Mouse (Mus musculus) liver, adult 2 months (tissue): ENCODE measurements around the gene Raly.

ENCODE experiments used
- CTCF ChIP-seq: fragments of 200-500 bp; IDR thresholded peaks from 2 replicates; pipeline ENCODE4 v1.5.1; 2011; ENCODE audit warnings: low read depth, low read length, control low read depth
- POLR2A ChIP-seq: fragments of 200-500 bp; IDR thresholded peaks from 2 replicates; pipeline ENCODE4 v1.6.1; 2011; ENCODE audit warnings: low read length, control low read depth; ENCODE audit not compliant: insufficient read depth; ENCODE audit errors: extremely low read depth

DNA sequence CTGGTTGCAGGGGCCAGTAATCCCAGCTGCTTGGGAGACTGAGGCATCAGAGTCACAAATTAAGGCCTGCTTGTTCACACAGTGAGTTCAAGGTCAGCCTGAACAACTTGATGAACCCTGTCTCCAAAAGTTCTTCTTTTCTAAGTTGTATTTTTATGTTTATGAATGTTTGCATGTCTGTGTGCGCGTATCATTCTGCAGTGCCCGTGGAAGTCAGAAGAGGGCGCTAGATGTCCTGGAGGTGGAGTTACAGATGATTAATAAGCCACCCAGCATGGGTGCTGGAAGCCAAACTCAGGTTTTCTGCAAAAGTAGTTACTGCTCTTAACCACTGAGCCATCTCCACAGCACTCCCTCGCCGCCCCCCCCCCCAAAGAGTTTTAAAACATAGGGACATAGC lies 118.9 kb downstream of the Raly start:
- TF ChIP-seq CTCF (peak; percentile 22; the same call in 1 of the 2 replicates), POLR2A (no peak)
